Mouse (Mus musculus) E14TG2a.4 (cell line): ENCODE measurements around the gene Tjap1.
A peak's percentile ranks its signal among the peaks of the same experiment; 100 is the strongest.

Experiments used
- H3K27me3 ChIP-seq: 2 replicates; pipeline ENCODE4 v1.6.1; 2014; ENCODE audit warnings: low read length, control low read depth; ENCODE audit not compliant: insufficient read depth
- H3K36me3 ChIP-seq: 2 replicates; pipeline ENCODE4 v1.6.1; 2014; ENCODE audit warnings: low read length, control low read depth; ENCODE audit not compliant: insufficient read depth
- H3K4me1 ChIP-seq: replicated peaks from 2 replicates; pipeline ENCODE4 v1.6.1; 2014; ENCODE audit warnings: low read depth, low read length, control low read depth
- H3K4me3 ChIP-seq: replicated peaks from 2 replicates; pipeline ENCODE4 v1.5.1; 2014; ENCODE audit warnings: mild to moderate bottlenecking, low read length
- H3K9me3 ChIP-seq: 2 replicates; pipeline ENCODE4 v1.6.1; 2014; ENCODE audit warnings: low read length, control low read depth
- CTCF ChIP-seq: conservative IDR thresholded peaks from 2 replicates; pipeline ENCODE4 v1.5.1; 2014; ENCODE audit warnings: low read length
- NANOG ChIP-seq: IDR thresholded peaks from 2 replicates; pipeline ENCODE4 v1.6.1; 2014; ENCODE audit warnings: borderline replicate concordance, low read length, mixed read lengths
- POU5F1 ChIP-seq: IDR thresholded peaks from 2 replicates; pipeline ENCODE4 v1.6.1; 2014; ENCODE audit warnings: low read length, borderline replicate concordance

Gene Tjap1

GRCm38 (mm10) chr17:46310515-46310914 is 27.7 kb upstream of the Tjap1 start:
- H3K27me3 ChIP-seq = no peaks in the 10 kb centered on the region
- no peak for TF ChIP-seq CTCF
- TF ChIP-seq NANOG = no peak
- no peak for TF ChIP-seq POU5F1
- 0 out of 2 replicates have a peak overlapping the region, but pooled peaks have one; percentile 37 for H3K4me3 ChIP-seq
- H3K36me3 ChIP-seq = peaks cover 61% of the 10 kb centered on the region
- no peaks in the 10 kb centered on the region for H3K9me3 ChIP-seq
- H3K4me1 ChIP-seq = peaks cover 44% of the 10 kb centered on the region

- Histone ChIP-seq H3K36me3 (peaks cover 61% of the 10 kb centered on the region), H3K9me3 (no peaks in the 10 kb centered on the region), H3K27me3 (no peaks in the 10 kb centered on the region), H3K4me1 (peaks cover 50% of the 10 kb centered on the region), H3K4me3 (peak overlapping the region; percentile 37)
- no peak for TF ChIP-seq NANOG
- no peak for TF ChIP-seq POU5F1
- TF ChIP-seq CTCF = no peak
These were observed 27.0 kb upstream of the Tjap1 start for GRCm38 (mm10) chr17:46309835-46310234.

- Histone ChIP-seq H3K4me3 (no peak overlapping the region), H3K27me3 (peaks cover 6% of the 10 kb centered on the region; the same call in 1 of the 2 replicates), H3K9me3 (no peaks in the 10 kb centered on the region), H3K4me1 (peaks cover 52% of the 10 kb centered on the region), H3K36me3 (peaks cover 48% of the 10 kb centered on the region)
- TF ChIP-seq CTCF = no peak
- TF ChIP-seq POU5F1 = no peak
- no peak for TF ChIP-seq NANOG
These were observed 24.1 kb upstream of the Tjap1 start for GRCm38 (mm10) chr17:46306956-46307355.

- no peaks in the 10 kb centered on the region for H3K9me3 ChIP-seq
- H3K4me1 ChIP-seq = peaks cover 48% of the 10 kb centered on the region
- TF ChIP-seq NANOG = no peak
- TF ChIP-seq POU5F1 = no peak
- TF ChIP-seq CTCF = no peak
- peaks cover 25% of the 10 kb centered on the region for H3K27me3 ChIP-seq
- H3K36me3 ChIP-seq = peaks cover 39% of the 10 kb centered on the region
- no peak overlapping the region for H3K4me3 ChIP-seq
These were observed 21.4 kb upstream of the Tjap1 start for GRCm38 (mm10) chr17:46304184-46304583.

- peaks cover 54% of the 10 kb centered on the region for H3K4me1 ChIP-seq
- peaks cover 46% of the 10 kb centered on the region for H3K27me3 ChIP-seq
- H3K9me3 ChIP-seq = no peaks in the 10 kb centered on the region
- peaks cover 31% of the 10 kb centered on the region for H3K36me3 ChIP-seq
- H3K4me3 ChIP-seq = peak overlapping the region; percentile 35; the same call in 1 of the 2 replicates
- no peak for TF ChIP-seq CTCF
- no peak for TF ChIP-seq NANOG
- TF ChIP-seq POU5F1 = no peak
These were observed 19.1 kb upstream of the Tjap1 start for GRCm38 (mm10) chr17:46301892-46302291.

- peak overlapping the region; percentile 80 for H3K4me3 ChIP-seq
- H3K4me1 ChIP-seq = peaks cover 41% of the 10 kb centered on the region
- TF ChIP-seq NANOG (no peak), CTCF (peak; percentile 93)
These were observed 15.5 kb upstream of the Tjap1 start for GRCm38 (mm10) chr17:46298220-46298913.

GRCm38 (mm10) chr17:46297364-46298219 is 14.8 kb upstream of the Tjap1 start, which contains the start of gene Dlk2:
Gene Dlk2 (plus strand): TSS chr17:46297421.
- Histone ChIP-seq H3K27me3 (peaks cover 78% of the 10 kb centered on the region), H3K4me1 (peaks cover 33% of the 10 kb centered on the region), H3K9me3 (no peaks in the 10 kb centered on the region), H3K36me3 (no peaks in the 10 kb centered on the region), H3K4me3 (peak within 1 kb of the TSS; percentile 80)
- TF ChIP-seq POU5F1 = no peak
- no peak for TF ChIP-seq CTCF
- no peak for TF ChIP-seq NANOG

More at GRCm38 (mm10) chr17:46298220-46298913, 15.5 kb upstream of the Tjap1 start:
- peaks cover 77% of the 10 kb centered on the region for H3K27me3 ChIP-seq
- no peaks in the 10 kb centered on the region for H3K36me3 ChIP-seq
- H3K9me3 ChIP-seq = no peaks in the 10 kb centered on the region

GRCm38 (mm10) chr17:46297028-46297363 is 14.2 kb upstream of the Tjap1 start:
- no peaks in the 10 kb centered on the region for H3K9me3 ChIP-seq
- TF ChIP-seq NANOG = no peak
- H3K4me1 ChIP-seq = peaks cover 27% of the 10 kb centered on the region
- peak overlapping the region; percentile 80 for H3K4me3 ChIP-seq
- no peaks in the 10 kb centered on the region for H3K36me3 ChIP-seq
- peaks cover 81% of the 10 kb centered on the region for H3K27me3 ChIP-seq
